Mouse (Mus musculus): ENCODE measurements around the gene Actn3.

- no peak for TF ChIP-seq CTCF (IDR thresholded peaks at IDR 0.05; ENCODE audit: low read depth, low read length)
- no peak for TF ChIP-seq POLR2A (IDR thresholded peaks at IDR 0.05; ENCODE audit: extremely low read depth, insufficient read depth, low read length)
Observed at GRCm38 (mm10) chr19:4837049-4837448, 40.7 kb downstream of the Actn3 start.
